Mouse (Mus musculus): ENCODE data around the gene Rec8.

The Rec8 gene

DNA sequence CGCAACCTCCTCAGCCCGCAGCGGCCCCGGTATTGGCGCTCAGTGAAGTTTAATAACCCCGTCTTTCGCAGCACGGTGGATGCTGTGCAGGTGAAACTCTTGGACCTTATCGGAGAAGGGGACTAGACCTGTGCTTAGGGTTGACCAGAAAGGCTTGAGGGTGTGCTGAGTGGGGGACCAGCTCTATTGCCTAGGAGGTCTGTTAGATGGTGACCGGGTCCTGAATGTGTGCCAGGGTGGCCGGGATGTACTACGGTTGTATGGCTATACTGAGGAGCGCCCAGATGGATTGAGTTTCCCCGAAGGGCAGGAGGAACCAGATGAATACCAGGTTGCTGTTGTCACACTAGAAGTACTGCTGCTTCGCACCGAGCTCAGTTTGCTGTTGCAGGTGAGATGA lies 25.6 kb upstream of the Rec8 start:
- no peak for DNase-seq (ENCODE audit: low read depth)

GRCm38 (mm10) chr14:55596036-55596690 lies 21.7 kb upstream of the Rec8 start:
- no peak for DNase-seq (ENCODE audit: low read depth)

DNA sequence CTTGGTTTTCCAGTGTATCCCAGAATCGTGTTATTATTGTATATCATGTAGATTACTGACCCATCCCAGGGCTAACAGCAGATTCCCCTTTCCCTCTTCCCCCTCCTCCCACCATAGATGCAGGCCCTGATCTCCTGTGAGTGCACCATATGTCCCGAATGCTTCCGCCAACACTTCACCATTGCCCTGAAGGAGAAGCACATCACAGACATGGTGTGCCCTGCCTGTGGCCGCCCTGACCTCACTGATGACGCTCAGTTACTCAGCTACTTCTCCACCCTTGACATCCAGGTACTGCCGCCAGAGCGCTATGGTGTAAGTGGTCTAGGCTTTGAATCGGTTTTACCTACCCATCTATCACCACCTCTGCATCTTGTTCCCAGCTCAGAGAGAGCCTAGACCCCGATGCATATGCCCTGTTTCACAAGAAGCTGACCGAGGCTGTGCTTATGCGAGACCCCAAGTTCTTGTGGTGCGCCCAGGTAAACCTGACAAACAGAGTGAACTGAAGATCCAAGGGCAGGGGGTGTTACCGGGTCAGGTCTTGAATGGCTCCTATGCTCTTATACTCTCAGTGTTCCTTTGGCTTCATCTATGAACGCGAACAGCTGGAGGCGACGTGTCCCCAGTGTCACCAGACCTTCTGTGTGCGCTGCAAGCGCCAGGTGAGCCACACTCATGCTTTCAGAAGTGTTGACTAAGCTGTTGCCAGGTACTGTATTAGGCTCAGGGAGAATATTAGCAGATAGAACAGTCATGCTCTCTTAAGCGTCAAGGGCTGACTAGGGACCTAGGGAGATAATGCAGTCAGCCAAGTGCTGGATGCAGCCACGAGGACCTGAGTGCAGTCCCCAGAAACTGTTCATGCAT lies 19.1 kb upstream of the Rec8 start:
- no peak for DNase-seq (ENCODE audit: low read depth)

GRCm38 (mm10) chr14:55603271-55603632 lies 14.6 kb upstream of the Rec8 start, which contains the start of gene Irf9:
Gene Irf9, plus strand, starts transcription at chr14:55603571.
- no peak for DNase-seq (ENCODE audit: low read depth)

DNA sequence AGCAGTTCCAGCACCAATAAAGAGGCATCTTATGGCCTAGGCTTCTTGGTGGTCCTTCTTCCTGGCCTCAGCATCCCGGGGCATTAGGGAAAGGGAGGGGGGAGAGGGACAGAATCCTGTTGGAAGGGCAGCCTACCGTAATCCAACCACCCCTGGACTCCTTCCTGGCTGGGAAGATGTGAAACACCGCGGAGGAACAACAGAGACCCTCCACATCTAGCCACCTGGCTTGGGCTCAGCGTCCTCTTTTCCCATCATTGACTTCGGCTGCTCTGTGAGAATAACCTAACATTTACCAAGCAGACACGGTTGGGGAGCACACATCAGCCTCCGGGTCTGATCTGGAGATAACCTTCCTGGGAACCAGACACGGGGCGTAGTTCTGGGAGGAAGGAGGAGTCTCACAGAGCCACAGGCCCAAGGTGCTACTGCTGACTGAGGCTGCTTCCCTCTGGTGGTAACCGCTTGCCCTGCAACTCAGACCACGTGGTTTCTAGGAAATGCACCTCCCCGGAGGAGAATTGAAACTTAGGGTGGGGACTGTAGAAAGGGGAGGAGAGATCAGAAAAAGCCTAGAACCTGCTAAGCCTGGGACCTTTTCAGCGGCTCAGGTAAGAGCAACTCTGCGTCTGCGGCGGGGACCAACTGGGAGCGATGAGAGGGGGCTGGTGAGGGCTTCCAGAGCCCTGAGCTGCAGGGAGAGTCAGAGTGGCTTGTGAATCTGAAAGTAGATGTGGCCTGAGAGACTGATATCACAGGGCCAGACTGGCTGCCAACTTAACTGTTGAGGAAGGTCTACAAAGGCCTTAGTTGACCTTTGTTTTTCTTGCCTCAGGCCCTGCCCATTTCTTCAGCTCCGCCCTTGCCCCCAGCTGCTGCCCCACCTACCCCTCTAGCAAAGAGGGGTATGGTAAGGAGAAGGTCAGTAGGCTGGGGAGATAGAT lies 13.9 kb upstream of the Rec8 start:
- DNase-seq (ENCODE audit: low read depth) = peak; percentile 98

DNA sequence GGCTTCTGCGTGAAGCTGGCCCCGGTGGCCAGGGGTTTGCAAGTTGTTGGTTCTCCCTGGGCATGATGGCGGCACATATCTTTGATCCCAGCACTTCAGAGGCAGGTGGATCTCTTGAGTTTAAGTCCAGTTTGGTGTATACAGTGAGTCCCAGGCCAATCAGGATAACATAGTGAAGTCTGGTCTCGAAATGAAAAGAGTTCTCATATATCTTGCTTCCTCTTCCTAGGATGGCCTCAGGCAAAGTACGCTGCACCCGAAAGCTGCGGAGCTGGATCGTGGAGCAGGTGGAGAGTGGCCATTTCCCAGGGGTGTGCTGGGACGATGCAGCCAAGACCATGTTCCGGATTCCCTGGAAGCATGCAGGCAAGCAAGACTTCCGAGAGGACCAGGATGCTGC lies 13.0 kb upstream of the Rec8 start:
- DNase-seq (ENCODE audit: low read depth) = no peak

- DNase-seq (ENCODE audit: low read depth) = no peak
Observed at GRCm38 (mm10) chr14:55605743-55606459, 11.9 kb upstream of the Rec8 start.

GRCm38 (mm10) chr14:55608339-55608738 lies 9.5 kb upstream of the Rec8 start:
- DNase-seq (ENCODE audit: low read depth) = no peak

- no peak for DNase-seq (ENCODE audit: low read depth)
Observed at GRCm38 (mm10) chr14:55613346-55613745, 4.5 kb upstream of the Rec8 start.

GRCm38 (mm10) chr14:55614565-55615178 lies 3.2 kb upstream of the Rec8 start:
- peak; percentile 85 for DNase-seq (ENCODE audit: low read depth)

GRCm38 (mm10) chr14:55615876-55616275 lies 2.0 kb upstream of the Rec8 start:
- no peak for DNase-seq (ENCODE audit: low read depth)

- no peak for DNase-seq (ENCODE audit: low read depth)
Observed at GRCm38 (mm10) chr14:55616844-55617243, 993 bp upstream of the Rec8 start.

DNA sequence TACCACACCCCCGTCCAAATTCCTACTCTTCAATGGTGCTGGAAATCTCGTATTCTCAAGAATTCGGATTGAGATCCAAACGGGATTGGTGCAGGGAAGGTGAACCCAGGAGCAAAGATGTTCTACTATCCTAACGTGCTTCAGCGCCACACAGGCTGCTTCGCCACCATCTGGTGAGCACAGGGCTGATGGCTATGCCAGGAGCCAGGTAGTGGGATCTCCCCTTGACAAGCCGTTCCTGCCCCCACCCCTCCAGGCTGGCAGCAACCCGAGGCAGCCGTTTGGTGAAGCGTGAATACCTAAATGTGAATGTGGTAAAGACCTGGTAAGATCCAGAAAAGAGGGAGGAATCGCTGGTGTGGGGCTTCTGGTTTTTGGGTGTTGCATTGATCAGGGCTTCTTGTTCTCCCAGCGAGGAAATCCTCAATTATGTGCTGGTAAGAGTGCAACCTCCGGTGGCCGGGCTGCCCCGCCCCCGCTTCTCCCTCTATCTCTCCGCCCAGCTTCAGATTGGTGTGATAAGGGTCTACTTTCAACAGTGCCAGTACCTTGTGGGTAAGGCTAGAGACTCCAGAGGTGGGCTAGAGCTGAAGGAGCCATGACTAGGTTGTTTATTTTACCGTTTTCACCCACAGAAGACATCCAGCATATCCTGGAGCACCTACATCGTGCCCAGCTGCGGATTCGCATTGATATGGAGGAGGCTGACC lies 804 bp downstream of the Rec8 start:
- peak; percentile 70 for DNase-seq (ENCODE audit: low read depth)

- no peak for DNase-seq (ENCODE audit: low read depth)
Observed at GRCm38 (mm10) chr14:55628077-55628827, 10.4 kb downstream of the Rec8 start.

DNA sequence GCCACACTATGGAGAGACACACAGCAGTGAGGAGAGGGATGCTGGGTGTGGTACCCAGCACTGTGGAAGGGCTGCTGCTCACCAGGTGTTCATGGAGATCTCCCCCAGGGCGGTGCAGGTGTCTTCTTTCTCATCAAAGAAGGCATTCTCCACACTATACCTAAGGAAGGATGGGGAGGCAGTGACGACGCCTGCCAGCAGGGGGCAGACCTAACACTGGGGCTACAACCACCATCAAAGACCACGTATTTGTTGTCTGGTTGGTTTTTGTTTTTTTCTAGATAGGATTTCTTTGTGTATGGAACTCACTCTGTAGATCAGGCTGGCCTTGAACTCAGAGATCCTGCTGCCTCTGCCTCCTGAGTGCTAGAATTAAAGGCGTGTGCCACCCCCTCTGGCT lies 11.5 kb downstream of the Rec8 start:
- DNase-seq (ENCODE audit: low read depth) = no peak

- DNase-seq (ENCODE audit: low read depth) = no peak
Observed at GRCm38 (mm10) chr14:55634874-55635522, 17.2 kb downstream of the Rec8 start.

DNA sequence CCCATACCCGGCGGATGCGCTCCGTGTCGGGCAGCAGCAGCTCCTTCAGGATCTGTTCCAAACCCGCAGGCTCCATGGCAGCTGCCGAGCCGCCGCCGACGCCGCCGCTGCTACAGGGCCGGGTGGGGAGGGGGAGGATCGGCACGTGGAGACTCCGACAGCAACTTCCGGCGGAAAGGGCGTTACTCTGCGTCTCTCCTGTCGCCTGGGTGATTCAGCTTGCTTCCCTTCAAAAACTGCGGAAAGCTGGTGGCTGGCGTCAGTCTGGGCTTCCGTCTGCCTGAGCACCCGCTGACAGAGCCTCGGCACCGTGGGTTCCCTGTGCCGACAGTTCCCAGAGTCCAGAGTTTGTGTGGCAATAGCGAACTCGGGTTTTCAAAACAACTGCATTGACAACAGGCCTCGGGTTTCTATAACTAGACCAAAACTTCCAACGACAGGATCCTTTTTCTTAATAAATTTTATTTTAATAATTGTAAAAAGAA lies 17.7 kb downstream of the Rec8 start, which contains the start of gene Ipo4:
Ipo4 (minus strand) TSS at position 435 of the 485 bp plus-strand sequence.
- peak; percentile 78 for DNase-seq (ENCODE audit: low read depth)

DNA sequence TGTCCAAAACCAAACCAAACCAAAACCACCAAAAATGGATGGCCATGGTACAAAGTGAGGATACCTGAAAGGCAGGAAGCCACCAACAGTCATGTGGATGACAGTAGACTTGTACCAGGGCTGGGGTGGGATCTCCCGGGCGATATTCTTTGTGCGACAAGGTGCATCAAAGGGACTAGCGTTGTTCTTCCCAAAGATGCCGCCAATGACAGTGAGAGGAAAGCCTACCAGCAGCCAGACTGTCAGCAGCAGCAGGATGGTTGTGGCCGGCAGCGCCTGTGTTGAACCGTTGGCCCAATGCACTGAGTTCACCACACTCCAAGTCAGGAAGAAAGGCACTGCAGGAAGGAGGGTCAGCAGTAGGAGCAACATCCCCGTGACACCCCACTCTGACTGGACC lies 20.0 kb downstream of the Rec8 start, which contains the start of gene Gm49378:
Gm49378 (minus strand) TSS at position 101 of the 400 bp plus-strand sequence.
- no peak for DNase-seq (ENCODE audit: low read depth)

GRCm38 (mm10) chr14:55640816-55641215 lies 23.0 kb downstream of the Rec8 start:
- no peak for DNase-seq (ENCODE audit: low read depth)

Data from c-Kit-positive CD71-positive TER-119-negative erythroid progenitor cells, embryonic 14.5 days (primary cell).